Mouse (Mus musculus): ENCODE measurements around the gene Iqgap2.

The Iqgap2 gene

DNA sequence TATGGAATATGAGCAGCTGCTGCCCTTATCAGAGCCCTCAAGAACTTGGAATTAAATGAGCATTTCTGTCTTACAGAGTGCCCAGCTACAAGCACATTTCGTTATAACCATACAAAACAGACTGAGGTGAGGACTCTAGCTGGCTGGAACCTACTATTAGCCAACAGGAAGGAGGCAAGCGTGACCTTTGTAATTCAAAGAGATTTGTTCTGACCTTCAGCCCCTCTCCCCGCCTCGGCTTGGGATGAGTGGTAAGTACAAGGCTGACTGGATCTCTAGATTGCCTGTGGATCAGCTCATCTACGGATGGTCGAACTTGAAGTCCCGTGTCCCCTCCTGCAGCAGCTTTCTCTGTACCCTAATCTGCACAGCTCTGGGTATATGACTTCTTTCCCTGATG is 265.0 kb downstream of the Iqgap2 start:
- DNase-seq (ENCODE audit: extremely low spot score, low read depth, low spot score) = no peak

DNA sequence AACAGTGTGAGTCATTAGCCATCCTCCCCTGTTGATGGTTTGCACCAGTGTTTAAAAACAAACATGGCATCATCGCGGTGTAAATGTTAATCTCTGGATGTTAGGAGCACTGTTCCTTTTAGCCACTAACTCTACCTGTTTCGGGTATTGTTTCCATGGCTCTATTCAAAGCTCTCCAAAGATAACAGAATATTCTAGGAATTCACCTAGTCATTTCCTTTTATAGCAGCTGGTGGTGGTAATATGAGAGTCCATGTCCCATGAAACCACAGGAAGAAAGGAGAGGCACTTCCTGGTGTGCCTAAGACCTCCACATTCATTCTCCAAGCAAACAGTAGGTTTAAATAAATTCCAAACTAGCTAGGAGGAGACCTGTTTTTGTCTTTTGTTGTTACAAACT is 268.7 kb downstream of the Iqgap2 start:
- DNase-seq (ENCODE audit: extremely low spot score, low read depth, low spot score) = no peak

DNA sequence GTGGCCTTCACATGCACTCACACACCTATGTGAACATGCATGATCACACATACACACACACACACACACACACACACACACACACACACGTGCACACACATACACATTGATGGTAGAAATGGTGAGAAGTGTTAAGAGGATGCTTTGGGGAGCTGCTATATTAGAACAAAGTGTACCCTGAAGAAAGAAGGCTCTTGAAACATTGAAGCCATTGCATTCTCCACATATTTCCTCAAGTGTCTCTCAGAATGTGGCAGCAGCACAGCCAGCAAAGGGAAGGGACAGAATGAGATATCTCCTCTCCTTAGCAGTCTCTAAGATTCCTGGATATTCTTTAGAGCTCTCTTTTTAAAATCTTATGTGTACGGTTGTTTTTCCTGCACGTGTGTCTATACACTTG is 270.2 kb downstream of the Iqgap2 start:
- DNase-seq (ENCODE audit: extremely low spot score, low read depth, low spot score) = no peak

DNA sequence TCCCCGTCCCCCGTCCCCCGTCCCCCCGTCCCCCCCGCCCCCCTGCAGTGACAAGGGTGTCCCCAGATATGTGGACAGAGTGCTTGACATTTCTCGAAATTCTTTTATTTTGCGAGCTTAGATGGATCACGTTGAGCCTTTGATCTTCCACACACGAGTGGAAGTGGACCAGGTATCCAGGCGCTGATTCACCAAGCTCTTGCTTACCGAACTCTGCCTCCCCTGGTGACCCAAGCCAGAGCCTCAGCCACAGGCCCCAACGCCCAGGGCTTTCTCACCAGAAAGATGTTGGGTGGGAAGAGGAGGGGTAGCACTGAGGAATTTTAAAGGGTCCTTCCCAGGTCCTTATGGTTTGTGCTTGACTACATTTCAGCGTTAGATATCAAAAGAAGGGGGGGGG is 272.9 kb downstream of the Iqgap2 start:
- no peak for DNase-seq (ENCODE audit: extremely low spot score, low read depth, low spot score)

DNA sequence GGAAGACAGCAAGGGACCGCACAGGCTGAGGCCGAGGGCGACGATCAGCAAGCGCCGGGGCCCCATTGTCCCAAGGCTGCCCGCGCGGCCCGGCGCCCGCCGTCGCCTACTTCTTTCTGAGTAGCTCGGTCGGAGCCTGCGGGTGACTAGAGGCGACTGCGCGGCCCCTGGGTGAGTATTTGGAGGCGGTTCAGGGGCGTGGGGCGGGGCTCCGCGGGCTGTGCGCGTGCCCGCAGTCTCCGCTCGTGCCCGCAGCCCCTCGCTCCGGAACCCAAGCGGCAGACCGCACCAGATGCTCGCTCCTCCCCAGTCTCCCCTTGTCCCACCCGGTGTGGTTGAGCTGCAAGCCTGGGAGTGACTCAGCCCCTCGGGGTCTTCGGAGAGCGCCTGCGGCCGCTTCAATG is 273.4 kb downstream of the Iqgap2 start, which contains the start of gene F2r:
Gene F2r (minus strand): TSS at position 179 of the 404 bp plus-strand sequence.
- no peak for DNase-seq (ENCODE audit: extremely low spot score, low read depth, low spot score)

DNA sequence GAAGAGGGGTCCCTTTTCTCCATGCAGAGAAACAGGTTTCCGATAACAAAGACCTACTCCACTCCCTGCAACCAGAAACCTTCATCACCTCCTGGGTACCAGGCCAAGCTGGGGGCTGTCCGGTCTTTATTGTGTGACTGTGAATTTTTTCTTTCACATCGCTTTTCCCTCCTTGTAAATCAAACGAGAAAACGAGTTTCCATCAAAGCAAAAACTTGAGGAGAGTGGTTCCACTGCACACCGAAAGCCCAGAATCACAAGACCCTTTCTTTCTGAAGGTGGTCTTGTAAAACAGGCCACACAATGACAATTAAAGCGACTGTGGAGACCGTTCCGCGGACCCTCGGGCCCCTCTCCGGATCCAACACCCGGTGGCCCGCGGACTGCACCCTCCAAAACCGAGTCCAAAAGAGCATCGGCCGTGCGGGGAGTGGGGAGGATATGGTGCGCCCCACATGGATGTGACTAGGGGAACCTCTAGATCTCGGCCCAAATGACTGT is 274.0 kb downstream of the Iqgap2 start:
- no peak for DNase-seq (ENCODE audit: extremely low spot score, low read depth, low spot score)

DNA sequence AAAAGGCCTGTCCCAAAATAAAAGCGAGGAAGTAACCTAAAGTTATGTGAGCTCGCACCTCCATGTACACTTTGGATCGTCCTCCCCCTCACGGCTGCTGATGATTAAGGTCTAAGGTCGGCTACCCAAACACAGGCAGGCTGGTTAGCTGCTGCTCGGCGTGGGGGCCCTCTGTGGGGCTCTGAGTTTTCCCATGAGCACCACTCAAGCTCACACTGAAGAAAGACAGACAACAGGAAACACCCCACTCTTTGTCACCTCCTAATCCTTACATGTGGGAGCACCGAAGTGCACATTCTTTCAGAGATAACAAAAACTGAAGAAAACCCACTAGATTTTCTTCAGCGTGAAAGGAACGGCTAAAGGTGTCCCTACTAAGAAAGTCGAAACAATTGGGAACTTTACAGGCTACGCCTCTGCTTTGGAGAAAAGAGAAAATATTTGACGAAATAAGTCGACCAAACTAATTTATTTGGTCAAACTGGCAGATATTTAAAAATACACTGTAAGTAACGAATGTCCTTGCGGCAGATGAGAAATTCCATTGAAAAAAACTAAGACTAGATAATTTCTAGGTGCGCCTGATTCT is 274.5 kb downstream of the Iqgap2 start:
- no peak for DNase-seq (ENCODE audit: extremely low spot score, low read depth, low spot score)

DNA sequence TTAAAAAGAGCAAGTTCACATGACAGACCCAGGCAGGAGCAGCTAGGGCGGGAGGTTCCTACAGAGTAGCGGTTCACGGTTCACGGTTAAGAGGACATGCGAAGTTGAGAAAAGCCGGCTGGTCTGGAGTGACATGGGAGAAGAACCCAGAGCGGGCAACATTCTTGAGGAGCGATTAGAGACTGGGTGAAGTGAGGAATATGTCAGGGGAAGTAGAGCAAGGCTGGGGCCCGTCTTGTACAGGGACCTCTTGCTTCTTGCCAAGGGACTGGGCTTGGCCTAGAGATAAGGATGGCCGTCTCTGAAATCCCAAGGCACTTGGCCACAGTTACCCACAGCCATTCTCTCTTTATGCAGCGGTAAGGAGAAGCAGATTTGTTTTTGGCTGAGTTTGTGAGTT is 275.2 kb downstream of the Iqgap2 start:
- DNase-seq (ENCODE audit: extremely low spot score, low read depth, low spot score) = no peak

DNA sequence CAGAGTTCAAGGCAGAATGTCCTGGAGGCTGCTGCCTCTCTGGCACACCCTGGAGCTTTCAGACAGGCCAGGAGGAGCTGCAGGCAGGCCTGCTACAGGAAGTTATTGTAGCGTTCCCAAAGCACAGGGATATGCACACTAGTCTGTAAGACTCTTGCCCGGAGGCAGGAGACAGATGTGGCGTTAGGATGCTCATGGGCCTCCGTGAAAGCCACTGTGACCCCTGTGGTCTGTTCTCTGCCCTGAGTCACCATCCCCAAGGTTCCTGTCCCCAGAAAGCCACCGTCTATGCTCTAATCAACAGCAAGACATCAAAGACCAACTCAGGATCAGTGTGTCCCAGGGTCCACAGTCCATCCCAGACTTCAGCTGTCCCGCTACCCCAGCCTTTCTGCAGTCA is 277.0 kb downstream of the Iqgap2 start:
- no peak for DNase-seq (ENCODE audit: extremely low spot score, low read depth, low spot score)

DNA sequence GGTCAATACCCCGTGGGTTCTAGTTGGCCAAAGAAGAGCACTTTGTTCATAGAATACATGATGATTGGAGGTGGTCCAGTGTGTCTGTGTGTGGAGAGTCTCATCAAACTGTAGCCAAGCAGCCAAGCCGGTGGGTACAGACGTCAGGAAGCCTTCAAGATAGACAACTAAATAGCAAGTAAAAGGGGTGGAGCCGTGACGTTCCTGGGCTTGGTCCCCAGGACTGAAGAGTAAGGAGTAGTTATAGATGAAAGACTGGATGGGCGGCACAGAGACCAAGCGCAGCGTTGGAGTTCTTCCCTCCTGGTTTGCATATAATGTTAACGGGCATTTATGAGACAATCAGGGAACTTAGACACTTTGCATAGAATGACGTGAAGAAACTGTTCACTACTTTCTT is 279.5 kb downstream of the Iqgap2 start:
- no peak for DNase-seq (ENCODE audit: extremely low spot score, low read depth, low spot score)

DNA sequence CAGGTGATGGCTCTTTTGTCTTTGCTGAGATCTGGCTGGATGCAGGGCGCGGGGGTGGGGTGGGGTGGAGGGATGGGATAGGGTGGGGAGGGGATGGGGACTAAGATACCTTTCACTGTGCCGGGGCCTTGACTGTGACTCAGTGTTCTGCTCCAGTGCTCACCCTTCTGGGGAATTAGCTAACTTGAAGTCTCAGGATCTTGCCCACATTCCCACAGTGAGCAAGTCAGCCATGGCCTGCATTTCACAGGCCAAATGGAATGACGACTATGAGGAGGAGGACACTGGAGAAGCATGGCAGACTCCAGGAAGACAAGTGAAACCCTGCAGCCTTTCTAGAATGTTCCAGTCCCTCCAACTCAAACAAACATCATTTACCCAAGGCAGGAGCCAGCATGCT is 280.0 kb downstream of the Iqgap2 start:
- DNase-seq (ENCODE audit: extremely low spot score, low read depth, low spot score) = no peak

DNA sequence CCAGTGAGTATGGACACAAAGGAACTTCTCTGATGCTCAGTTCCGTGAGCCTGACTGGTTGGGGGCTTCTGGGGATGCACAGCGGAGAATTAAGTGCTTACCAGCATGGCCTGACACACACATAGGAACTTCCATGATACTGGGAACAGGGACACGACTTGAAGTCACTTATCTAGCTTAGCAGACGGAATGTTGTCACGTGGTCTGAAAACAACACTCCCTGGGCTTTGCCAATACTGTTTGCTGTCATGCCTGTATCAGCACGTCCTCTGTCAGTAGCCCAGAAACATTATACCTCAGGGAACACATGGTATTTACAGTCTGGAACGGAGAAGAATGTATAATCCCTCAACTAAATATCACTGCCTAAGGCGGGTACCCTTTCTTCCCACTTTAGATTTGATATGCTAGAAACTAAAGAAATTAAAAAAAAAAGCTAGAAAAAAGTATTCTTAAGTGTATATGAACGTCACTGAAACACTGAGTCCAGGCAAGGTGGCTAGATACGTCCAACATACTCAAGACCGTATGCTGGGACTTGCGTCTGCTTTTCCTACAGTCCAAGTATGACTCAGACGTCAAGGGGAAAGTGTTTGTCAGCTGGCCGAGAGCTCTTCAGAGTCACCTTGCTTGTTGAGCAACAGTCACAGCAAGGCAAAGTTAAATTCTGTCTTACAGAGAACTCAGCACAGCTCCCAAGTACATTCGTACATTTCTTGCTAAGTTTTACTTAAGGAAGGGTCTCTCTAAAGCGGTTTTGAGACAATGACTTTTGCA is 280.7 kb downstream of the Iqgap2 start:
- no peak for DNase-seq (ENCODE audit: extremely low spot score, low read depth, low spot score)

DNA sequence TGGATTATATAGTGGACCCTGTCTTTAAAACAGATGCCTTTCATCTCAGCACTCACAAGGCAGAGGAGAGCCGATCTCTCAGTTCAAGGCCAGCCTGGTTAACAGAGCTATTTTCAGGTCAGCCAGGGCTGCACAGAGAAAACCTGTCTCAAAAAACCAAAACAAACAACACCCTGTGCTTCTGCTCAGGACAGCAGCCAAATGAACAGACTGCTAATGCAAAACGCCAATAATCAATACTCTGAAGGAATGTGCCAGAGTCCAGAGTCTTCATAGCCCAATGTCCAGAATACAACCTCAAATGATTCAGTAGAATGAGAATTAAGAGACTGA is 282.7 kb downstream of the Iqgap2 start:
- no peak for DNase-seq (ENCODE audit: extremely low spot score, low read depth, low spot score)

DNA sequence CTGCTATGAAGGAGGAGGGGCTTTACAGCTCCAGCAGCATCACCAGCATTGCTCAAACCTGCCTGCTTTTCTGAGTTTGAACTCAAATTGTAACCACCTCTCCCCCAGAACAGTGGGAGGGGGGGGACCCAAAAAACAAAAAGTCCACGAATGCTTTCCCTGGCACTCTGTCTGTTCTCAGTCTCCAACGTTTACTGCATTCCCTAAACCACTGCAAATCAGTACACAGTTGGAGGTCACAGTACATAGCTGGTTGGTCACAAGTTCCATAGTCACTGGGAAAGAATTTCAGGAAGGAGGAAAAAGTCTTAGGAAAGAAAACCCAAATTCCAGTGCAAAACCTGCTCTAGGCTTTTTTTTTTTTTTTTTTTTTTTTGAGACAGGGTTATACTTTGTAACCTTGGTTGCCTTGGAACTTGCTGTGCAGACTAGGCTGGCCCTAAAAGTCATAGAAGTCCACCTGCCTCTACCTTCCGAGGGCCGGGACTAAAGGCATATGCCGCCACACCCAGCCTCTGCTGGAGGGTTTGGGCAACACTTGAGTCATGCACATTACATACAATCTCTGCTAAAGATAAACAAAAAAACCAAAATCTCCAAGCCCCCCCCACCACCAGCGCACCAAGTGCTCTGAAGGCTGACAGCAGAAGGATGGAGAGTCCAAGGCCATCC is 283.2 kb downstream of the Iqgap2 start:
- DNase-seq (ENCODE audit: extremely low spot score, low read depth, low spot score) = no peak

DNA sequence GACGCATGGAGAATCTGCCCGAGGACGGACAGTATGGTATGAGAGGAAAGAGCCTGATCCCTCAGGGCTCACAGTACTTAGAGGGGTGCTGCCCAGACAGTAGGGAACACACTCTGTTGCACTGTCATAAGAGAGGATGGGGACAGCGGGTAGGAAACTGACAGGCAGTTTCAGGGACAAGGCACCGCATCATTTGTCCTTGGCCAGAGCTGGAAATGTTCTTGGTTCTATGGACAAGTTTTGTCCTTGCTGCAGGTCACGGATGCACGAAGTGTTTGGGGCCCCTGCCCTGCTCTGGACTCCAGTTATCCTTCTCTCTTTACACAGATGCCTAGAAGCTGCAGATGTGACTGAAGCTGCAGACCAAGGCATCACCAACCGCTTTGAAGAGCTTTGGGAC is 284.7 kb downstream of the Iqgap2 start:
- no peak for DNase-seq (ENCODE audit: extremely low spot score, low read depth, low spot score)

DNA sequence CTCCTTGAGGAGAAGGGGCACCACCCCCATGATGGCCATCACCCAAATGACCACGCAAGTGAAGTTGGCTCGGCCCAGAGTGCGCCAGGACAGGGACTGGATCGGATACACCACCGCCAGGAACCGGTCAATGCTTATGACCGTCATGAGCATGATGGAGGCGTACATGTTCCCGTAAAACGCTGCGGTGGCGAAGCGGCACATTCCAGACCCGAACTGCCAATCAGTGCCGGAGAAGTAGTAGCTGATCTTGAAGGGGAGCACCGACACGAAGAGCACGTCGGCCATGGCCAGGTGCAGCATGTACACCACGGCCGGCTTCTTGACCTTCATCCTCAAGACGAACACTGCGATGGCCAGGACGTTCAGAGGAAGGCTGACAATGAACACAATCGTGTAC is 287.4 kb downstream of the Iqgap2 start:
- DNase-seq (ENCODE audit: extremely low spot score, low read depth, low spot score) = no peak

DNA sequence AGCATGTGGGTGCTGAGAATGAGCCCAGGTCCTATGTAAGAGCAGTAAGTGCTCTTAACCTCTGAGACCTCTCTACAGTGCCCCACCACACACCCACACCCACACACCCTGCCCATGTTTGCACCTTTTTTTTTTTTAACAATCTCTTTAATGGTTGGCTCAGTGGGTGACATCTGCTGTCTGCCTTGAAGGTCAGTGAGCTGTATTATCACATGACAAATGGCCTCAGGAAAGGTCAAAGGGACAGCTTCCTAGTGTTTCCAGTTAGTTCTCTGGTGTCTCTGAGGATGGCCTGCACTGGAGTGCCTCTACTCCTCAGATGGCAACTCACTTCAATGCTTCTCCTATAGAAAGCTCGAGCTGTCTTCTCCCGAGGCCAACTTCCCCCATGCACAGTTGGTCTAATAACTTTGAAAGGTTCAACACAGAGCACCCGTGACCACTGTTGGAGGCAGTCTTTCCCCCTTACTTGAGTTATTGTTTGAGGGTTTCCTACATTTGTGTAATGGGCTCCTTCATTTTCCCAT is 291.8 kb downstream of the Iqgap2 start:
- DNase-seq (ENCODE audit: extremely low spot score, low read depth, low spot score) = no peak

DNA sequence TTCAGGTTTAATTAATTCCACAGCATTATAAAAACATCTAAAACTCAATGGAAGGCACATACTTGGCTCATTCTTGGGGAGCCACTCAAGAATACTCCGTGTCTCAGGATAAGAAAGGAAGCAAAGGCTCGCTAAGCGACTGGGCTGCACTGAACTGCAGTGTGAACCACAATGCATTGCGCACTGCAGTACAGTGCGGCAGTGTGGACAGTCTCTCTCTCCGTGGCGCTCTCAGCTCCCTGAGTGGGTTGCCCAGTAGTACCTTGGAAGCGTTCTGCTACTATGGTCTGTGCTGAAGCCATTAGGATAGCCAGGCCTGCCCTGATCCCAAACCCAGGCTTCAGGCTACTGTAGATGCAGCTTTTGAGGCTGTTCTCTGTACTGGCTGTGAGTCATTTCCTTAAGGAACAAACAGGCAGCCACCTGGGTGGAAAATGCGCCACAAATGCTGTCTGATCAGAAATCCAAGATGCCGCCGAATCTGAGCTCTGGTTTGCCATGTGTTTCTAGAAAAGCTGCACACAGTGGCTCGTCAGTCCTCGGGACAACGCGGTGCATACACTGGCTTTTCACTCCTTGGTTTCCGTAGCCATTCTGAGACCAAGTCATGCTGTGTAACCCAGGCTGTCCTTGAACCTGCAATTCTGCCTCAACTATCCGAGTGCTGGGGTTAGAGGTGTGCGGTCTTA is 293.3 kb downstream of the Iqgap2 start:
- DNase-seq (ENCODE audit: extremely low spot score, low read depth, low spot score) = no peak

DNA sequence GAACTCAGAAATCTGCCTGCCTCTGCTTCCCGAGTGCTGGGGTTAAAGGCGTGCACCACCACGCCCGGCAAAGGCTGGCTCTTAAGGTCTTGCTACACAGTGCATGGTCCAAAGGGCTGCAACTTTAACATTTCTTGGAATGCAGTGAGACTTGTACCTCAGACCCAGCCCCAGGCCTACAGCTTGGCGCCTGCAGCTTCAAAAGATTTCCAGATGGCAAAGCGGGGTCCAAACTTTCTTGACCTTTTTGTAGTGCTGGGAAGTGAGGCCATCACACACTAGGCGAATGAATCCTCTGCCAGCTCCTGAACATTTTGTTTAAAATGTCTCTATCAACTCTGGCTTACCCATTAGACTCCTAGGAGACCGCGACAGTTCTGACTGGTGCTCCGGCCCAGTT is 294.1 kb downstream of the Iqgap2 start:
- no peak for DNase-seq (ENCODE audit: extremely low spot score, low read depth, low spot score)

DNA sequence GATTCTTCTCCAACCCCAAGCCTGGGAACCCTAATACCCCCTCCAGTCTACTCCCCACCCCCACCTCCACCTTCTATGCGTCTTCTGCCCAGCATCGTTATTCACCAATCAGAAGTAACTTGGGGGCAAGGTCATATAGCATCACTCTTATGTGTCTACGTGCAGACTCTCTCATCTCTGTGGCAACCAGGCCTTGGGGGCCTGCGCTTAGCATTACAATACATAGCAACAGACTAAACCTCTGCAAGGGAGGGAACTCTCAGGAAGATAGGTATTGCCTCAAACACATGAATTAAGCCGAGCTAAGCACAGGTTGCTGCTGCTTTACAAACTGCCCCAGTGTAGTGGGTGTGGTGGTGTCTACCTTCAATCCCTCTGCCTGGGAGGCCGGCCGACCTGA is 295.0 kb downstream of the Iqgap2 start:
- DNase-seq (ENCODE audit: extremely low spot score, low read depth, low spot score) = no peak

DNA sequence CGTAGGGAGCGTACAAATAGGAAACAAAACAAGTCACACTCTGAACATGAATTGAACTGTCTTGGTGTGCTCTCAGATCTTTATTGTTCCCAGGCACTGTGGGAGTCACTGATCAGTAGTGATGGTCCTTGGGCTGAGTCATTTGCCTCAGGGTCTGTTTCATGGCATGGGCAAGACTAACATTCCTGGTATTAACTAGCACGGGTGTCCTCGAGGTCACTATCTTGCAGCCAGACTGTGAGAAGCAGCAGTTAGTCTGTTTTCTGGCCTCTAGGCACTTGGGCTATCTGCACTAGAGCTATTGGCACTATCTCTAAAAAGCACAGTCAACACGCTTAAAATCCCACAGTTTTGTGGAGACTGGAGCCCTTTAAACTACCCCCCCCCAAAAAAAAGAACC is 295.8 kb downstream of the Iqgap2 start:
- DNase-seq (ENCODE audit: extremely low spot score, low read depth, low spot score) = no peak

All from hindlimb bud, embryonic 11.5 days (tissue).